Mouse (Mus musculus) limb, embryonic 14.5 days (tissue): ENCODE results near the gene 1810010H24Rik. TPM values are rescaled to one million over a fixed set of nuclear protein-coding genes. Genes with fewer than 3 reads are reported as not detected.
"Not testable (repeated sequence)": the region's sequence is repeated elsewhere in the genome, so short reads cannot be mapped to it uniquely, and the experiment has no call there.

ENCODE experiments used
- ATAC-seq: fragments of 200-750 bp; cut with Nextera tagmentation; 2 replicates; pipeline ENCODE4 v1.8.0; 2017; ENCODE audit warnings: low read depth, moderate number of reproducible peaks, moderate TSS enrichment; ENCODE audit not compliant: low FRiP score
- DNase-seq: peaks from one replicate; pipeline ENCODE4 v3.0.0-alpha.2; 2015; ENCODE audit warnings: low spot score
- H3K27ac ChIP-seq: fragments of 300-500 bp; sonication (generic); replicated peaks from 2 replicates; pipeline ENCODE4 v1.5.1; 2014; ENCODE audit warnings: low read depth, mild to moderate bottlenecking, low read length, moderate library complexity, mixed read lengths
- H3K27me3 ChIP-seq: fragments of 300-500 bp; sonication (generic); 2 replicates; pipeline ENCODE4 v1.6.1; 2014; ENCODE audit warnings: low read length, mixed read lengths; ENCODE audit not compliant: control insufficient read depth, insufficient read depth
- H3K36me3 ChIP-seq: fragments of 300-500 bp; sonication (generic); 2 replicates; pipeline ENCODE4 v1.6.1; 2014; ENCODE audit warnings: mild to moderate bottlenecking, low read length, moderate library complexity, mixed read lengths; ENCODE audit not compliant: control insufficient read depth, insufficient read depth
- H3K4me1 ChIP-seq: fragments of 300-500 bp; sonication (generic); 2 replicates; pipeline ENCODE4 v1.6.1; 2014; ENCODE audit warnings: antibody characterized with exemption, low read length, mixed read lengths; ENCODE audit not compliant: control insufficient read depth, insufficient read depth
- H3K4me2 ChIP-seq: fragments of 300-500 bp; sonication (generic); replicated peaks from 2 replicates; pipeline ENCODE4 v1.6.1; 2014; ENCODE audit warnings: low read depth, mild to moderate bottlenecking, low read length, moderate library complexity; ENCODE audit not compliant: severe bottlenecking
- H3K4me3 ChIP-seq: fragments of 300-500 bp; sonication (generic); replicated peaks from 2 replicates; pipeline ENCODE4 v1.5.1; 2014; ENCODE audit warnings: low read length
- H3K9ac ChIP-seq: fragments of 300-500 bp; sonication (generic); 2 replicates; pipeline ENCODE4 v1.6.1; 2014; ENCODE audit warnings: mild to moderate bottlenecking, low read depth, low read length, moderate library complexity; ENCODE audit not compliant: severe bottlenecking
- H3K9me3 ChIP-seq: fragments of 300-500 bp; sonication (generic); 2 replicates; pipeline ENCODE4 v1.6.1; 2016; ENCODE audit warnings: low read length; ENCODE audit not compliant: control insufficient read depth
- POLR2A ChIP-seq: fragments of 200-500 bp; IDR thresholded peaks from 2 replicates; pipeline ENCODE4 v1.8.0; 2012; ENCODE audit warnings: inconsistent platforms, mild to moderate bottlenecking, moderate library complexity, borderline replicate concordance; ENCODE audit not compliant: insufficient read depth, insufficient read length; ENCODE audit errors: extremely low read depth
- WGBS: fragments of 180-500 bp; shearing (Covaris S2); extraction: QIAGEN DNeasy Blood & Tissue Kit; methylation state at CpG from one replicate; pipeline ENCODE4 v1.1.7; 2014; 5-methylcytosine and 5-hydroxymethylcytosine counted together
- polyA plus RNA-seq, 2 experiments: library from polyadenylated mRNA; depleted of rRNA in 1 of 2; stranded (reverse) in 1 of 2; unstranded in 1 of 2; fragments of >200 nt; fragmentation: Nextera tagmentation in 1 of 2; extraction: Ambion mirVana in 1 of 2; gene quantifications; 2 replicates each; pipeline versions ENCODE4 v1.2.1 to v1.2.3; 2012 to 2014

Gene 1810010H24Rik
- polyA plus RNA-seq, 2 experiments: 2.3 to 2.6 TPM

DNA sequence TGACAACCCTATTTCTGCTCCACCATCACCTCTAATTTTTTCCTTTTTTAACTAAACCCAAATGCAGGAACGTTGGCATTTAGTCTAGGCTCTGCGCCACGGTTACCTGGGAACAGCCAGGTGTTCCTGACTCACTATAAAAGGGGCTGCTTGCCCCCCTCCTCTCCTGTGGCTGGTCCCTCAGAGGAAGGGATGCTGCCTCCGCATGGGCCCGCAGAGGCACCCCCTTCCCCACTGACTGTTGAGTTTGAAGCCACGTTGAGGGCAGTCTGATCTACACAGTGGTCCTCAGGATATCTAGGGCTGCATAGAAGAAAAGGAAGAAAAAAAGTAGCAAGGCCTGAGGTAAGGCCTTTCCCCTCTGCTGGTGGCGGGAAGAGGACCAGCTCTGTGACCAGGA, 14.3 kb upstream of the 1810010H24Rik start:
- TF ChIP-seq POLR2A: no peak
- WGBS: 70% methylated on average over 7 of the region's 7 CpGs
- ATAC-seq: no peak

GRCm38 (mm10) chr11:107011669-107012323, 13.7 kb upstream of the 1810010H24Rik start:
- 24% methylated on average over 18 of the region's 18 CpGs for WGBS
- Histone ChIP-seq H3K4me2 (peak overlapping the region; percentile 56), H3K4me1 (peaks cover 7% of the 10 kb centered on the region), H3K27me3 (no peaks in the 10 kb centered on the region), H3K36me3 (no peaks in the 10 kb centered on the region), H3K9me3 (no peaks in the 10 kb centered on the region), H3K9ac (peak overlapping the region; percentile 55), H3K27ac (peak overlapping the region; percentile 86), H3K4me3 (peak overlapping the region; percentile 47)
- ATAC-seq (no peak), DNase-seq (no peak)
- TF ChIP-seq POLR2A: no peak

More for the DNA sequence above, 14.3 kb upstream of the 1810010H24Rik start:
- H3K4me3 ChIP-seq: 0 out of 2 replicates have a peak overlapping the region, but pooled peaks have one; percentile 47
- 0 out of 2 replicates have a peak overlapping the region, but pooled peaks have one; percentile 55 for H3K9ac ChIP-seq
- no peaks in the 10 kb centered on the region for H3K36me3 ChIP-seq
- H3K4me2 ChIP-seq: peak overlapping the region; percentile 56; the same call in 1 of the 2 replicates
- no peaks in the 10 kb centered on the region for H3K27me3 ChIP-seq
- no peaks in the 10 kb centered on the region for H3K9me3 ChIP-seq
- no peak overlapping the region for H3K27ac ChIP-seq
- H3K4me1 ChIP-seq: peaks cover 7% of the 10 kb centered on the region
- DNase-seq: no peak

DNA sequence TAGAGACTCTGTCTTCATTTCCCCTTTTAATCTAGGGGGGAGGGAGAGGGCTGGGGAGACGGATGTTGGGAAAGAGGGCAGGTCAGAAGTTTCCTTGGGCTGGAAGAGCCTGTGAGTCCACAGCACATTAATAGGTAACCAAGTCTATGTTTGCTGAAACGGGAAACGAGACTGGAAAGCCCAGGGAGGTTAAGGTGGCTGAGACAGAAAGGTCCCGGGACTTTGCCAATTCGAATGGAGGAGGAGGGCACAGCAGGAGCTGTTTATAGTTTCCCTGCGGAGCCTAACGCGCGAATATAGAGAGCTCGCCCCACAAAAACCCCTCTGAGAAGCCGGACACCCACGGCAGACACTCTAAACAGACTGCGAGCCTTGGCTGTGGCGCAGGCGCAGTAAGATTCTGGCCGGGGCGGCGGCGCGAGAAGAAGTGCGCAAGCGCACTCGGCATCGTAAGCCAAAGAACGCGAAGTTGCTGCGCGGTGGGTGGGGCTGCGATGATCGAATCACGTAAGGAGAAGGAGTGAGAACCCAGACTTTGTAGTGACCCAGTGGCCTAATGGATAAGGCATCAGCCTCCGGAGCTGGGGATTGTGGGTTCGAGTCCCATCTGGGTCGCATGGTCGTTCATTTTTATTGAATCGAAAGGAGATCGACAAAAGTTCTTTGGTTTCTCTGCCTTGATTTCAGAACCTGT, 13.0 kb upstream of the 1810010H24Rik start:
- Histone ChIP-seq H3K9ac (peak overlapping the region; percentile 55), H3K4me1 (peaks cover 7% of the 10 kb centered on the region), H3K4me3 (peak overlapping the region; percentile 47), H3K27me3 (no peaks in the 10 kb centered on the region), H3K36me3 (no peaks in the 10 kb centered on the region), H3K9me3 (no peaks in the 10 kb centered on the region), H3K27ac (peak overlapping the region; percentile 86), H3K4me2 (peak overlapping the region; percentile 56)
- ATAC-seq (peak; percentile 97), DNase-seq (peak; percentile 96)
- under 1% methylated on average over 35 of the region's 37 CpGs for WGBS
- TF ChIP-seq POLR2A: peak; percentile 94; the same call in 1 of the 2 replicates

DNA sequence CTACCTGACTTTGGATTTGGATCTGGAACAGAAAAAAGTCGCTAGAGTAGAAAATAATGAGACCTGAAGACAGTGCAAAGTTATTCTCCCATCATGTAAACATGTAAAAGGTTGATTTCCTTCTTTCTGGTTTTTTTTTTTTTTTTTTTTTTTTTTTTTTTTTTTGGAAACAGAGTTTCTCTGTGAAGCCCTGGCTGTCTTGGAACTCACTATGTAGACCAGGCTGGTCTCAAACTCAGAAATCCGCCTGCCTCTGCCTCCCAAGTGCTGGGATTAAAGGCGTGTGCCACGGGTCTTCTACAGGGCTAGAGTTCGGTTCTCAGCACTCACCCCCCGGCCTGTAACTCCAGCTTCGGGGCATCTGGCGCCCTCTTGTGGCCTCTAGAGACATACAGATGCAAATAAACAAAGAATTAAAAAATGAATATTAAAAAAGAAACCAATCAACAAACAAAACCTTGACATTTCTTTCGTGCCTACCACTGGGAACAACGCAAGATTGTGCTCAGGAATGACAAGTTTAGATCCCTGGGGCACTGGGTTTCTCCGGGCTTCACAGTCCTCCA, 11.4 kb upstream of the 1810010H24Rik start:
- WGBS: 79% methylated on average over 11 of the region's 11 CpGs
- Histone ChIP-seq H3K9ac (no peak overlapping the region), H3K36me3 (no peaks in the 10 kb centered on the region), H3K4me2 (no peak overlapping the region), H3K4me3 (no peak overlapping the region), H3K27me3 (no peaks in the 10 kb centered on the region), H3K27ac (no peak overlapping the region), H3K9me3 (no peaks in the 10 kb centered on the region), H3K4me1 (peaks cover 7% of the 10 kb centered on the region)
- DNase-seq (no peak), ATAC-seq (no peak)
- TF ChIP-seq POLR2A: no peak

GRCm38 (mm10) chr11:107014597-107015309, 10.7 kb upstream of the 1810010H24Rik start:
- no peak for TF ChIP-seq POLR2A
- H3K9me3 ChIP-seq: no peaks in the 10 kb centered on the region
- H3K36me3 ChIP-seq: no peaks in the 10 kb centered on the region
- H3K4me2 ChIP-seq: no peak overlapping the region
- no peak overlapping the region for H3K9ac ChIP-seq
- no peak for ATAC-seq
- DNase-seq: no peak
- 47% methylated on average over 14 of the region's 14 CpGs for WGBS
- H3K4me3 ChIP-seq: no peak overlapping the region
- H3K4me1 ChIP-seq: peaks cover 7% of the 10 kb centered on the region
- H3K27ac ChIP-seq: no peak overlapping the region
- no peaks in the 10 kb centered on the region for H3K27me3 ChIP-seq

DNA sequence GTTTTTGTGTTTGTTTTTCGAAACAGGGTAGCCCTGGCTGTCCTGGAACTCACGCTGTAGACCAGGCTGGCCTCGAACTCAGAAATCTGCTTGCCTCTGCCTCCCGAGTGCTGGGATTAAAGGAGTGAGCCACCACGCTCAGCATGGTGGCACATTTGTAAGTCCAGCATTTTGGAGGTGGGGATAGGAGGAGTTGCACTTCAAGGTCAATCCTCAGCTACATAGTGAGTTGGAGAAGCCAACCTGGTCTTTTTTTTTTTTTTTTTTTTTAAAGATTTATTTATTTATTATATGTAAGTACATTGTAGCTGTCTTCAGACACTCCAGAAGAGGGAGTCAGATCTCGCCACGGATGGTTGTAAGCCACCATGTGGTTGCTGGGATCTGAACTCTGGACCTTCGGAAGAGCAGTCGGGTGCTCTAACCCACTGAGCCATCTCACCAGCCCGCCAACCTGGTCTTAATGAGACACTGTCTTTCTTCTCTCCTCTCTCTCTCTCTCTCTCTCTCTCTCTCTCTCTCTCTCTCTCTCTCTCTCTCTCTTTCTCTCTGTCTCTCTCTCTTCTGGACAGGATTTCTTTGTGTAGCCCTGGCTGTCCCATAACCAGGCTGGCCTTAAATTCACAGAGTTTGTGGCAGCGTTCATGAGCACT, 9.8 kb upstream of the 1810010H24Rik start:
- H3K36me3 ChIP-seq, H3K27ac ChIP-seq, DNase-seq, ATAC-seq, H3K9me3 ChIP-seq, H3K4me2 ChIP-seq, H3K4me1 ChIP-seq, H3K27me3 ChIP-seq, H3K4me3 ChIP-seq, H3K9ac ChIP-seq: not testable (repeated sequence)
- 75% methylated on average over 11 of the region's 11 CpGs for WGBS
